Mouse (Mus musculus) CH12F3 (cell line): ENCODE data around the gene Btg2.

Source experiments
- in situ Hi-C: fragments of 300-500 bp; cut with MboI; formaldehyde crosslinking; loops from 2 replicates; pipeline ENCODE4 v1.14.3; 2020; ENCODE audit warnings: low sequenced_read_pairs

Gene Btg2

GRCm38 (mm10) chr1:134098726-134099515 is 20.0 kb upstream of the Btg2 start:
- in situ Hi-C loops: no loop called here

GRCm38 (mm10) chr1:134097956-134098725 is 19.2 kb upstream of the Btg2 start:
- in situ Hi-C loops: no loop called here

- in situ Hi-C loops: no loop called here
These were observed 18.3 kb upstream of the Btg2 start for GRCm38 (mm10) chr1:134097080-134097855.

GRCm38 (mm10) chr1:134096264-134096934 is 17.5 kb upstream of the Btg2 start:
- in situ Hi-C loops: no loop called here

GRCm38 (mm10) chr1:134095721-134096120 is 16.8 kb upstream of the Btg2 start:
- in situ Hi-C loops: no loop called here

GRCm38 (mm10) chr1:134095033-134095612 is 16.2 kb upstream of the Btg2 start:
- in situ Hi-C loops: no loop called here

- in situ Hi-C loops: no loop called here
These were observed 15.0 kb upstream of the Btg2 start for GRCm38 (mm10) chr1:134093771-134094526.

GRCm38 (mm10) chr1:134092852-134093770 is 14.2 kb upstream of the Btg2 start:
- in situ Hi-C loops: no loop called here

- in situ Hi-C loops: no loop called here
These were observed 13.4 kb upstream of the Btg2 start for GRCm38 (mm10) chr1:134092368-134092767.

- in situ Hi-C loops: no loop called here
These were observed 12.9 kb upstream of the Btg2 start for GRCm38 (mm10) chr1:134091851-134092250.

GRCm38 (mm10) chr1:134089074-134089473 is 10.2 kb upstream of the Btg2 start:
- in situ Hi-C loops: no loop called here

GRCm38 (mm10) chr1:134086811-134087398 is 8.0 kb upstream of the Btg2 start:
- in situ Hi-C loops: no loop called here

- in situ Hi-C loops: no loop called here
These were observed 7.1 kb upstream of the Btg2 start for GRCm38 (mm10) chr1:134086017-134086416.

- in situ Hi-C loops: no loop called here
These were observed 5.2 kb upstream of the Btg2 start for GRCm38 (mm10) chr1:134084128-134084527.

GRCm38 (mm10) chr1:134083676-134084075 is 4.8 kb upstream of the Btg2 start:
- in situ Hi-C loops: no loop called here

- in situ Hi-C loops: no loop called here
These were observed 4.1 kb upstream of the Btg2 start for GRCm38 (mm10) chr1:134082987-134083516.

GRCm38 (mm10) chr1:134080881-134081450 is 2.0 kb upstream of the Btg2 start:
- in situ Hi-C loops: no loop called here

GRCm38 (mm10) chr1:134080406-134080805 is 1.5 kb upstream of the Btg2 start:
- in situ Hi-C loops: no loop called here
